Mouse (Mus musculus): ENCODE measurements around the gene Tiam1. TPM values are rescaled to one million over a fixed set of nuclear protein-coding genes. Genes with fewer than 3 reads are reported as not detected.
A peak's percentile ranks its signal among the peaks of the same experiment; 100 is the strongest.

Tiam1 gene
- polyA plus RNA-seq, 1 experiment, result 19.3 TPM

DNA sequence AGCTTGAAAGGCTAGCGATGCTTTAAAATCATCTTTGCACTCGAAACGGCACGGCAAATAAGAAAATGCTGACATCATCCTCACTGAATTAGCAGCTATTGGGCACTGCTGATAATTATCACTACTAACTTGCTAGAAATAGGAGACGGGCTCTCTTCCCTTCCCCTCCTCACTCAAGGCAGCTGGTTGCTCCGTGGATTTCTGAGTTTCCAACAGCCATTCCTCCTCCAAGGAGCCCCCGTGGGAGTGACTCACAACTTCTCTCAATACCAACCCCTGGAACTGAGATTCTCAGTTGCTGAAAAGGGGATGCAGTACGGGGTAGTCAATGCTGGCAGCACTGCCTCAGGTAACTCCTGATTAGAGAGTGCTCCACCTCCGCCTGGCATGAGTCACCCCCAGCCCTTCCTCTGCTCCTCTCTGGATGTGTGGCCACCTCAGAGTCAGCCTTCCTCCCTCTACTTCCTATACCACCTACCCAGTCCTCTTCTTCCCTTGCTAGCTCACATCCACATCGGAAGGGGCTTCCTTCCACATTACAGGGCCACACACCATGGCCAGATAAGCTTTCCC lies 253.6 kb downstream of the Tiam1 start:
- TF ChIP-seq CTCF (IDR thresholded peaks at IDR 0.05; ENCODE audit: borderline replicate concordance, extremely low read depth, insufficient read depth, insufficient read length) (no peak), POLR2A (IDR thresholded peaks at IDR 0.05; ENCODE audit: borderline replicate concordance, extremely low read depth, insufficient read depth, insufficient read length, poor library complexity, severe bottlenecking) (no peak)
- DNase-seq (ENCODE audit: low read depth), result peak; percentile 62

DNA sequence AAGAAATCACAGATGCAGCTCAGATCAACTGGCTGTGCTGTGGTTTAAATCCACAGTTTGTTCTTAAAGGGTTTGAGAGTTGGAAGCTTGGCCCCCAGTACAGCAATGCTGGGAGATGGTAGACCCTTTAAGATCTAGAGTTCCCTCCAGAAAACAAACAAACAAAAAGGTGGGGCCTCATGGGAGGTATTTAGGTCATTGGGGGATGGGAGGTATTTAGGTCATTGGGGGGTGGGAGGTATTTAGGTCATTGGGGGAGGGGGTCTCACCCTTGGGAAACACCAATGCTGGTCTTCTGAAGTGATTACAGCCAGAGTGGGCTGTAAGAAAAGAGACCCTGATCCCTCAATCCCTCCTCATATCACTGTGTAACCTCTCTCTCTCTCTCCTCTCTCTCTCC lies 257.0 kb downstream of the Tiam1 start:
- TF ChIP-seq POLR2A (IDR thresholded peaks at IDR 0.05; ENCODE audit: borderline replicate concordance, extremely low read depth, insufficient read depth, insufficient read length, poor library complexity, severe bottlenecking) (no peak), CTCF (IDR thresholded peaks at IDR 0.05; ENCODE audit: borderline replicate concordance, extremely low read depth, insufficient read depth, insufficient read length) (no peak)
- no peak for DNase-seq (ENCODE audit: low read depth)

DNA sequence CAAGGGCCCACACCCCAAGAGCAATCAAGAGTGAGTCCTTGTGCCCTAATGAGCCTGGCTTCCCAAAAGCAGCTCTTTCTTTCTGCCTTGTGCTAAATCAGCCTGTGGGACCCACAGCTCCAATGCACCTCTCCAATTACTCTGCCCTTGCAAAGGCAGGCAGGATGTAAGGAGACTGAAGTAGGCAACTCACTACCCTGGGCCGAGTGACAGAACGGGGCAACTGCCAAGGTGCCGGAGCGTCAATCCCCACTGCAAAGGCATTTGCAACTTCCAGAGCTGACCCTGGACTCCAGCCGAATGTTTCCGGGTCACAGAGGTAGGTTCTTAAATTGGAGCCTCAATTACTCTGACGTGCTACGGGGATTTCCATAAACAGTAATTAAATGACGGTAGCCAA lies 257.9 kb downstream of the Tiam1 start:
- DNase-seq (ENCODE audit: low read depth), result peak; percentile 67
- no peak for TF ChIP-seq CTCF (IDR thresholded peaks at IDR 0.05; ENCODE audit: borderline replicate concordance, extremely low read depth, insufficient read depth, insufficient read length)
- no peak for TF ChIP-seq POLR2A (IDR thresholded peaks at IDR 0.05; ENCODE audit: borderline replicate concordance, extremely low read depth, insufficient read depth, insufficient read length, poor library complexity, severe bottlenecking)

DNA sequence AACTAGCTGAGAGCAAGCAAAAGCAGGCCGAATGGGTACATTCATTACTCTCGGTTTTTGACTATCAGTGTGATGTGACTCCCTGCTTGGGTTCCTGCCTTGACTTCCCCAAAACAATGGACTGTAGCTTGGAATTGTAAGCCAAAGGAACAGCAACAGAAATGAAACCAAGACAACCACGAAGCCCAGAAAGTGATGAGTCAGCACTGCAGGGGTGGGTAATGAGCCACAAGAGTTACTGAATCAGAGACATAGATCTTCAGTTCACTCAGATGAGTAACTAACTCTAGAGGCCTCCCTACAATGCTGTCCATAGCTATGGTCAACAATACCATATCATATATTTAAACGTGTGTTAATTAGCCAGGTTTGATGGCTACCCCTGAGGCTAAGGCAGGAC lies 259.7 kb downstream of the Tiam1 start:
- DNase-seq (ENCODE audit: low read depth), result no peak
- TF ChIP-seq CTCF (IDR thresholded peaks at IDR 0.05; ENCODE audit: borderline replicate concordance, extremely low read depth, insufficient read depth, insufficient read length) (no peak), POLR2A (IDR thresholded peaks at IDR 0.05; ENCODE audit: borderline replicate concordance, extremely low read depth, insufficient read depth, insufficient read length, poor library complexity, severe bottlenecking) (no peak)

DNA sequence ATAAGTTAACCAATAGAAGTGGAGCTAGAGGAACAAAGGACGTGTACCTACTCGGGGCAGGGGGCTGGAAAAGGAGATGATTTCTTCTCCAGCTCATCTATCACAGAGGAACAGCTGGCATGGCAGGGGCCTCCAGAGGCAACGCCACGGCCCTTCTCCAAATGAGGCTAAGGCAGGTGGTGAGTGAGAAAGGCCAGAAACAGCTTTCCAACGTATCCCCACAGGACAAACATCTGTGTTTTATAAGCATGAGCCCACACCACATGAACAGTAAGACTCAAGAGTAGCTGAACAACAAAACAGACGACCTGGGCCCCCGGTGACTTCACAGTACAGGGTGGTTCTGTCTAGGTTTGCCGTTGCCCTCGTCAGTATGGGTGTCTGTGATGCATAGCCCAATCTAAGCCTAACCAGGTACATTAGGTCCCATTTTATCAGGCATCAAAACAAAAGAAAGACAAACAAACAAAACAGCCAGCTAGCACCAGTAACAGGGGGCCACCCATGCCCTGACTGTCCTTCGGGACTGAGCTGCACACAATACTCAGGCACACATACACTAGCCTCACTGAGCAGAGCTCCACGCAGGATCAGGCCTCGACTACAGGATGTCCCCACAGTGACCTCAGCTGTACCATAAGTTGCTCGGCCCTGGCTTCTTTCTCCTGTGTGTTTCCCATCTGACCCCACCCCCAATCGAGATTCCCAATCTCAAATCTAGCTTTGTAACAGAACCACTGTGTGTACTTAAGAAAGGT lies 260.9 kb downstream of the Tiam1 start:
- TF ChIP-seq CTCF (IDR thresholded peaks at IDR 0.05; ENCODE audit: borderline replicate concordance, extremely low read depth, insufficient read depth, insufficient read length) (no peak), POLR2A (IDR thresholded peaks at IDR 0.05; ENCODE audit: borderline replicate concordance, extremely low read depth, insufficient read depth, insufficient read length, poor library complexity, severe bottlenecking) (no peak)
- DNase-seq (ENCODE audit: low read depth), result no peak

DNA sequence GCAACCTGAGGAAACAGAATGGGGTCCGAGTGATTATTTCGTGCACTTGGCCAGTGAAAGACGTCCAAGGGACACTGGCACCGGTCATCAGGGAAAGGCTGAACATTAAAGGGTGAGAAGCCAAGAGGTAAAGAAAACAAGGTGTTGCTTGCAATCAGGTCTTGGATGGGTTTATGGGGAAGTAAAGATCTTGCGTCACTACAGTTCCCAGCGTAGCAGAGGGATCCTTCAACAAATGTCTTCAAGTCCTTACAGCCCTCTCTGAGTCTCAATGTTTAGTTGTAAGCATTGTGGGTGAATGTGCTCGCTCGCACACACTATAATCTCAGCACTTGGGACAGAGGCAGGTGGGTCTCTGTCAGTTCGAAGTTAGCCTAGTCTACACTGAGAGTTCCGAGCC lies 266.4 kb downstream of the Tiam1 start:
- no peak for DNase-seq (ENCODE audit: low read depth)
- TF ChIP-seq POLR2A (IDR thresholded peaks at IDR 0.05; ENCODE audit: borderline replicate concordance, extremely low read depth, insufficient read depth, insufficient read length, poor library complexity, severe bottlenecking) (no peak), CTCF (IDR thresholded peaks at IDR 0.05; ENCODE audit: borderline replicate concordance, extremely low read depth, insufficient read depth, insufficient read length) (no peak)

DNA sequence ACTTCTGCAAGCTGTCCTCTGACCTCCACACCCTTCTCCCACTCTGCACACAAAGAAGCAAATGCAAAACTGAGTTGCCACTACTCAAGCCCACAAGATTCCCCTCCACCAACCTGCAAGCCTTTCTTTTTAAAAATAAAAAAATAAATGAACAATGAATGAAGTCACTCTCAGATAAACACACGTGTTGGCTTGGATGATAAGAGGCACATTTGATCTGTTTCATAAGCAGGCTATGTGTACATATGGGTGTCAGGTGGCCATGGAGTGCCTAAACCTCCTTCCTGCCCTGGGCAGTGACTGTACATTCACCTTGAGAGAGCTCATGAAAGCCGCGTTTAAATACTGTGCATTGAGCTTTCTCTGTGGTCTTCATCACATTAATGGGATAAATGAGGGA lies 267.5 kb downstream of the Tiam1 start:
- TF ChIP-seq CTCF (IDR thresholded peaks at IDR 0.05; ENCODE audit: borderline replicate concordance, extremely low read depth, insufficient read depth, insufficient read length) (no peak), POLR2A (IDR thresholded peaks at IDR 0.05; ENCODE audit: borderline replicate concordance, extremely low read depth, insufficient read depth, insufficient read length, poor library complexity, severe bottlenecking) (no peak)

DNA sequence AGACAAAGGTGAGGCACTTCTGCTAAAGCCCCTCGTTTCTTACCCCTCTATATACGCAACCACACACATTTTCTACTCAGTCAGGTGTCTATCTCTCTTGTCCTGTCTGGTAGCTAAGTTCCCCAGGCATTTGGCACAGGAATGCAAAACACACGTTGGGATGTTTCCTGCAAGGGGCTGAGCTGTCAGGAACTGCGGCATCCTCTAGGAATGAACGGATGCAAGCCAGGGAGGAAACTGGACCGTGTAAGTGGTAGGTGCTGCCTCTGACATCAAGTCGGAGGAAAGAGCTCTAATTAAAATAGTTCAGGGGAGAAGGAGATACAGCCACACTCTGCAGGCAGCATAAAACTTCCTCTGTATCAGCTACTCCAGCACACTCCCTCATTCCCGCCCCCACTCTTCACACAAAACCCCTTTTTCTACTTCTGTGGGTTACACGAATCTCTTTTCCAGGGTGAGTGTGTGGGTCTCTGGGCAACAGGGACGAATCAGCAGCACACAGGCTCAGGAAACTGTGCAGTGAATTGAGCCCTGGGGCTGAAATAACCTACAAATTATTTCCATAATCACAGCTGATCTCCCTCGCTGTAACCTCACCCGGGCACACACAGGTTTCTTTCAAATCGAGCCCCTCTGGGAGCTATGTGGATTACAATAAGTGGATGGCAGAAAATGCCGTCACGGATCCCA lies 269.4 kb downstream of the Tiam1 start:
- peak; percentile 59 for DNase-seq (ENCODE audit: low read depth)
- TF ChIP-seq POLR2A (IDR thresholded peaks at IDR 0.05; ENCODE audit: borderline replicate concordance, extremely low read depth, insufficient read depth, insufficient read length, poor library complexity, severe bottlenecking), result no peak
- no peak for TF ChIP-seq CTCF (IDR thresholded peaks at IDR 0.05; ENCODE audit: borderline replicate concordance, extremely low read depth, insufficient read depth, insufficient read length)

More for the DNA sequence above, 267.5 kb downstream of the Tiam1 start:
- no peak for DNase-seq (ENCODE audit: low read depth)

DNA sequence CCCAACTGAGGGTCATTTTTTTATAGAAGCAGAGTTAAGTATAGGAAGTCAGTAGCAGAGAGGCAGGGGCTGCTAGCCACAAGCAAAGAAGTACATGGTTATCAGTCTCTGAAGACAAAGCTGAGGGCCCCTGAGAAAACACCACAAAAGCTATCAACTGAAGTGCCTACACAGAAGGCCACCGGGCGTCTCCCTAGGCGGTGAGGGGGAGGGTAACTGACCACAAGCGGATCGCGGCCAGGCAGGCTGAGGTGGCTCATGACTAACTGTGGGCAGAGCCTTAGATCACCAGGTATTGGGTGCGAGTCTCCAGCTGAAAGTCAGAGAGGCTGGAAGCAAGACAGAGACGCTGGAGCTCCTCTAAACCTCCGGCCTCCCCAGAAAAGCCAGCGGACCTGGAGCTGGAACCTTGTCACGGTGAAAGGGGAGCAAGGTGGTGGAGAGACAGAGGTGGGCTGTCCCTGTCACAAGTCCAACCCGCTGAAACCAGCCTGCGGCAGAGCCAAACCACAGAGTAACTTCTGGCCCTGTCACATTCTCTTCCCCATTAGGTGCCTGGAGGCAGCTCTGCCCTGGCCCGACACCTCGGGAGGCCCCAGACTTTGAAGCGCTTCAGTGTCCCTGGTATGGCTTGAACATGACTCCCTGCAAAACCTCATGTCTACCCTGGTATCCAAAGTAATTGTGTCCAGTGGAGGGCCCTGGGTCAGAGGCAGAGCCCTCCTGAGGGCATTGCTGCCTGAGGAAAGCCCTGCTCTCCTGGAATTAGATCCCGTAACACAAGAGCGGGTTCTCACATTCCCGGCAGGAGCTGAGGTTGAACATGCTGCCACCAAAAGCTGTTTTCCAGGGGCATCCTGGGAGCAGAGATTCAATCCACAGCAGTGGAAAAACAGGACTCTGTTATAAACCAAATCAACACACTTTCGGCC lies 271.3 kb downstream of the Tiam1 start:
- DNase-seq (ENCODE audit: low read depth), result no peak
- TF ChIP-seq CTCF (IDR thresholded peaks at IDR 0.05; ENCODE audit: borderline replicate concordance, extremely low read depth, insufficient read depth, insufficient read length) (no peak), POLR2A (IDR thresholded peaks at IDR 0.05; ENCODE audit: borderline replicate concordance, extremely low read depth, insufficient read depth, insufficient read length, poor library complexity, severe bottlenecking) (no peak)

DNA sequence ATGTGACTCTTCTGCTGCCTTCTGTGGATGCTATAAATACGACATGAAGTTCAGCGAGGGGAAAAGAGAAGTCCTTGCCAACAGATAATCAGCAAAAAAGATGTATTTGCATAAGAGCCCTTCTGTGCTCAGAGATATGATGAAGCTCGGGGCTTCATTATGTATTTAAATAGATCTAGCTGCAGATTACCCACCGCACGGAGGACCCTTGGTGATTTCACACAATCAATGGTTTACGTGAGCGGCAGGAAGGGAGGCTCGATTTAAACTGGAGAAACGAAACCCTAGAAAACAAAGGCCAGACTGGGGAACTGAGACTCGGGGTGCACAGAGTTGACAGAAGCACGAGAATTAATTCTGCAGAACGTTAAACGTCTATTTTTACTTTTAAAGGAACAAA lies 272.2 kb downstream of the Tiam1 start:
- TF ChIP-seq CTCF (IDR thresholded peaks at IDR 0.05; ENCODE audit: borderline replicate concordance, extremely low read depth, insufficient read depth, insufficient read length), result no peak
- no peak for TF ChIP-seq POLR2A (IDR thresholded peaks at IDR 0.05; ENCODE audit: borderline replicate concordance, extremely low read depth, insufficient read depth, insufficient read length, poor library complexity, severe bottlenecking)
- peak; percentile 57 for DNase-seq (ENCODE audit: low read depth)

DNA sequence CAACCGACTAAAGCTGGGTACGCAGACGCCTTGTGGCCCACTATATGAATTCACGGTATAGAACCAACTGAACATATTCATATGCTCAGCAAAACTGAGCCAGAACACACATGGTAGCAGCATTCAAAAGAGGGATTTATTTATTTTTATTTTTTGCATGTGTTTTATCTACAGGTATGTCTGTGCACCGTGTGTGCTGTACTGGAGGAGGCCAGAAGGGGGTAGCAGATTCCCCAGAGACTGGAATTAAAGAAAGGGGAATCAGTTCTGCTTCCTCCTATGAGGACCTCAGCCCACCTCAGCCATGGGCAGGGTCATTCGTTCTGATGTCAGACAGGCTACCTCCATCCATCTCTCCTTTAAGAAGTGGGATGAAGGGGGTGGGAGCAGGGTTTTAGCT lies 273.5 kb downstream of the Tiam1 start:
- no peak for DNase-seq (ENCODE audit: low read depth)

More for the DNA sequence above, 273.5 kb downstream of the Tiam1 start:
- TF ChIP-seq POLR2A (IDR thresholded peaks at IDR 0.05; ENCODE audit: borderline replicate concordance, extremely low read depth, insufficient read depth, insufficient read length, poor library complexity, severe bottlenecking) (no peak), CTCF (IDR thresholded peaks at IDR 0.05; ENCODE audit: borderline replicate concordance, extremely low read depth, insufficient read depth, insufficient read length) (peak; percentile 12; the same call in 1 of the 2 replicates)

Measured in brain, embryonic 14.5 days (tissue).